Mouse (Mus musculus) adrenal gland, postnatal 36 days (tissue): ENCODE data around the gene Lgals1. TPM values are rescaled to one million over a fixed set of nuclear protein-coding genes. Genes with fewer than 3 reads are reported as not detected.

Source experiments
- DNase-seq, 2 experiments: peaks; one replicate each; pipeline ENCODE4 v3.0.0; 2021; ENCODE audit warnings: mixed read lengths in 1 of 2
- total RNA-seq, 2 experiments: library from RNA; stranded (reverse); gene quantifications; 2 replicates each; pipeline ENCODE4 v1.2.3; 2021

The Lgals1 gene
- total RNA-seq, 2 experiments from 2014 or later, result 303 to 486 TPM

GRCm38 (mm10) chr15:78908982-78909381, 17.5 kb upstream of the Lgals1 start:
- no peak for DNase-seq

DNA sequence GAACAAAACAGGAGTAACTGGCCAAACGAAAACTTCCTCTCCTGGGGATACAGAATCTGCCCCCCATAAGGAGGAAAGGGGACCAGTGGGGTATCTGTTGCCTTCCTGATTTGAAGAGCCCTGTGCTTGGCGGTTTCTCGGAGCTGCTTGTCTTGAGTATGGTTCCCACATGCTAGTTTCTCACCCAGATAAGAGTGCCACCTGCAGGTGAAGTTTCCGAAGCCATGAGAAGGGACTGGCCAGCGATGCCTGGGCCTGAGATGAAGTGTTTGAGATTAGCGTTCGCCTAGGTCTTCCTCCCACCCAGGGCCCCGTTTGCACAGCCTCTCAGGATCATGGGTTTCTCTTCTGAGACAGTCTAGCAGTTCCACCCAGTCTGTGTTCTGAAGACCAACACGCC, 14.5 kb upstream of the Lgals1 start:
- peak in 1 of 2 experiments; percentile 24 for DNase-seq

DNA sequence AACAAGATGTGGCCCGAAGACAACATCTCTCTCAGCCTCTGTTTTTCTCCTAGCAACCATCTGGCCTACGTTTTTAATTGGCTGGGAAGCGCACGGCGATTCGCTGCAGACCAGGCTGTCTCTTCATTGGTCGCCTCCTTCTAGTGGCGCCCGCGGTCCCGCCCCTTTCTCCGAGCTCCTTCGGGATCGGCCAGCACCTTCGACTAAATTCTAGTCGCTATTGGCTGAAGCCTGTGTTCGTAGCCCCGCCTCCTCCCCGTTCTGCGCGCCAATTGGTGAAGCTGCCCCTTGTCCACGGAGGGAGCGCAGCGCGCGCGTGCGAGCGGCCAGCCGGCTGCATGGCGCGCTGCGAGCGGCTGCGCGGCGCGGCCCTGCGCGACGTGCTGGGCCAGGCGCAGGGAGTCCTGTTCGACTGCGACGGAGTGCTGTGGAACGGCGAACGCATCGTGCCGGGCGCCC, 12.9 kb upstream of the Lgals1 start, which contains the start of gene Pdxp:
TSS of gene Pdxp (plus strand) at position 288 of the 459 bp plus-strand sequence.
- peak; percentile 93 to 96 for DNase-seq

DNA sequence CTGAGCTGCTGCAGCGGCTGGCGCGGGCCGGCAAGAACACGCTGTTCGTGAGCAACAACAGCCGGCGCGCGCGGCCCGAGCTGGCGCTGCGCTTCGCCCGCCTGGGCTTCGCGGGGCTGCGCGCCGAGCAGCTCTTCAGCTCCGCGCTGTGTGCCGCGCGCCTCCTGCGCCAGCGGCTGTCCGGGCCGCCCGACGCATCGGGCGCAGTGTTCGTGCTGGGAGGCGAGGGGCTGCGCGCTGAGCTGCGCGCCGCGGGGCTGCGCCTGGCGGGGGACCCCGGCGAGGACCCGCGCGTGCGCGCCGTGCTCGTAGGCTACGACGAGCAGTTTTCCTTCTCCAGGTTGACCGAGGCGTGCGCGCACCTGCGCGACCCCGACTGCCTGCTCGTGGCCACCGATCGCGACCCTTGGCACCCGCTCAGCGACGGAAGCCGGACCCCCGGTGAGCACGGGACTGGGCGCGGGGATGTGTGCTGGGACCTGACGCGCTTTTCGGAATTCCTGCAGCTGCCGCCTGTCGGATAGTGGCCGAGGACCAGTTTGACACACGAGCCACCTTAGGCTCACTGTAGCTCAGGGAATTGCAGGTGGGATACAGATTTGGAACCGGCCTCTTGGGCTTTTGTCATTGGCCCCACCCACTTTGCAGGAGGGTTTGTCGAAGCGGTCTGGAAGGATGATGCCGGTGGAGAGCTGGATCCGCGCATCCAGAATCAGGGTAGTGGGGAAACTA, 12.3 kb upstream of the Lgals1 start:
- peak in 1 of 2 experiments; percentile 15 for DNase-seq

GRCm38 (mm10) chr15:78914823-78915659, 11.5 kb upstream of the Lgals1 start:
- no peak for DNase-seq

DNA sequence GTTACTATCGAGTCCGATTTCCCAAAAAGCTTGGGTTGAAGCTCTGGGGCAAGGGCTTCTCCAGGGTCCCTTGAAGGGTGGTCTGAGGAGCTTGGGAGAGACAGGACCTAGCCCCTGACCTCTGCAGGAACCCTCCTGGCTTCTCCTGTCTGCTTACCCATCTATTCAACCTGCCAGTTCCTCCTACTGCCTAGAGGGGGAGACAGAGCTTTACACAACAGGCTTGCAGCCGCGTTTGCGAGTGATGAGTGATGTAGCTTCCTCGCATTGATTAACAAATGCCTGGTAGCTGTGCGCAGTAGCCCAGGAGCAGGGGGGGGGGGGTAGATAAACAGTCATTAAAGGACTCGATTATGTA, 10.9 kb upstream of the Lgals1 start:
- peak; percentile 69 to 81 for DNase-seq

DNA sequence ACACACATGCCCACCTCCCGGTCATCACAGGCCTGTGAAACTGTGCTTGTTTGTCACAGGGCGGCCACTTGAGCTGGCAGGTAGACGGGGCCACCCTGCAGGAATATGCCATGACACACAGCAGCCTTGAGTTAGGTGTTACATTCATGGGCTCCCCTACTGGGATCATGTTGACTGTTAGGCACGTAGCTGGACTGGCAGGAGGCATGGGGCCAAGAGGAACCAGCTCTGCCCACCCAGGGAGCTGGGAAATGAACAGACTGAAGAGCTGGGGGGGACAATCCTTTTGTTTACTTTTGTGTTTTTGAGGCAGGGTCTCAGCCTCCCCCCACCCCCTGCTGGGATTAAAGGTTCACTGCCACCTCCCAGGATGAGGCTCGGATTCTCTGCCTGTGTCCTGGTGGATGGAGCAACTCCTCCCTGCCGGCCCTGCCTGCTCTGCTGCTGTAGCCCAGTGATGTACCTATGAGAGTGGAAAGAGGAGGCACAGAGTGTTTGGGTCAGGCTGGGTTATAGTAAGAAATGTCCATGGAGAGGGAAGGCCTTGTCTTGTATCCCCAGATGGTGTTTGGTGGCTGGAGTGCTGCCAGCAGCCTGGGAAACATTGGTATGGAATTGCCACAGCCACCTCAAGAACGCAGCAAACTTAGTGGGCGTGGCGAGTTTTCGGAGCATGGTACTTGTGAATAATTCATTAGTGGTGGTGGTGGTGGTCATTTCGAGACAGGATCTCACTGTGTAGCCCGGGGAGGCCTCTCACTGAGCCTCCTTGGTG, 10.3 kb upstream of the Lgals1 start:
- no peak for DNase-seq

DNA sequence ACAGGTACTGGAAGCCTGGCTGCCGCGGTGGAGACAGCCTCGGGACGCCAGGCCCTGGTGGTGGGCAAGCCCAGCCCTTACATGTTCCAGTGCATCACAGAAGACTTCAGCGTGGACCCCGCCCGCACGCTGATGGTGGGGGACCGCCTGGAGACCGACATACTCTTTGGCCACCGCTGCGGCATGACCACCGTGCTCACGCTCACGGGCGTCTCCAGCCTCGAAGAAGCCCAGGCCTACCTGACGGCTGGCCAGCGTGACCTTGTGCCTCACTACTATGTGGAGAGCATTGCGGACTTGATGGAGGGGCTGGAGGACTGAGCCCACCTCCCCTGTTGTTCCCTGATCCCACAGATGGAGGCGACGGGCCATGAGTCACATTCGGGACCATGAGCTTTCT, 8.4 kb upstream of the Lgals1 start:
- no peak for DNase-seq

- no peak for DNase-seq
These were observed 6.6 kb upstream of the Lgals1 start for GRCm38 (mm10) chr15:78919914-78920313.

DNA sequence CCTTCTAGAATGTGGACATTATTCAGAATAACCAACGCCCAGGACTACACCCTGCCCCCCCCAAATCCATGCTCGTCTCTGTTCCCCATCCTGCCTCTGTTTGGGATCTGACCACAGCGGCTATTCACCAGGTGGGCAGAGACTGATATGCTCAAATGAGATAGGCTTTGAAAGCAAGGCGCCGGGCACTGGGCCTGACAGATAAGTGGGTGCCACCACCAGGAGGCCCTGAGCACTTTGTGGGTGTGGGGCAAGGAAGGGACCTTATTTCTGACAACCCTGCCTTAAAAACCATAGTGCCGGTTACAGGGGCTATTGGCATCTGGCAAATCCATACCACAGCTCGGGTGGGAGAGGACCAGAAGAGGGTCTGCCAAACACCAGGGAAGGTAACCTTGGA, 3.8 kb upstream of the Lgals1 start:
- DNase-seq, result no peak

DNA sequence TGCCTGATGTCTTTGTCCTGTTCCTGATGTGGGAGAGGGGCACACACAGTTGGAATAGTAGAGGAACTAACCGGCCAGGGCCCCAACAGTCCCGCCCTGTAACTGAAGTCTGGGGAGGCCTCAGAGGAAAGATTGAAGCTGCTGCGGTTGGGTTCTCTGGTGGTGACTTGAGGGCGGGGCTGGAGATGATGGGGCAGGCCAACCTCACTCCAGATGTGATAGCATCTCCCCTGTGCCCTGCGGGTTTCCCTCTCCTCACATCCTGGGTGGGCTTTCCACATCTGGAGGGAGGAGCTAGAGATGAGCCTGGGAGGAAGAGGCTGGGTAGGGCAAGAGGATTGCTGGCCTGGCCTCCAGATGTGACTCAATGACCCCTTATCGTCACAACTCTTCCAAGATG, 2.9 kb upstream of the Lgals1 start:
- no peak for DNase-seq

- peak; percentile 64 to 80 for DNase-seq
These were observed 1.4 kb upstream of the Lgals1 start for GRCm38 (mm10) chr15:78925129-78925528.

DNA sequence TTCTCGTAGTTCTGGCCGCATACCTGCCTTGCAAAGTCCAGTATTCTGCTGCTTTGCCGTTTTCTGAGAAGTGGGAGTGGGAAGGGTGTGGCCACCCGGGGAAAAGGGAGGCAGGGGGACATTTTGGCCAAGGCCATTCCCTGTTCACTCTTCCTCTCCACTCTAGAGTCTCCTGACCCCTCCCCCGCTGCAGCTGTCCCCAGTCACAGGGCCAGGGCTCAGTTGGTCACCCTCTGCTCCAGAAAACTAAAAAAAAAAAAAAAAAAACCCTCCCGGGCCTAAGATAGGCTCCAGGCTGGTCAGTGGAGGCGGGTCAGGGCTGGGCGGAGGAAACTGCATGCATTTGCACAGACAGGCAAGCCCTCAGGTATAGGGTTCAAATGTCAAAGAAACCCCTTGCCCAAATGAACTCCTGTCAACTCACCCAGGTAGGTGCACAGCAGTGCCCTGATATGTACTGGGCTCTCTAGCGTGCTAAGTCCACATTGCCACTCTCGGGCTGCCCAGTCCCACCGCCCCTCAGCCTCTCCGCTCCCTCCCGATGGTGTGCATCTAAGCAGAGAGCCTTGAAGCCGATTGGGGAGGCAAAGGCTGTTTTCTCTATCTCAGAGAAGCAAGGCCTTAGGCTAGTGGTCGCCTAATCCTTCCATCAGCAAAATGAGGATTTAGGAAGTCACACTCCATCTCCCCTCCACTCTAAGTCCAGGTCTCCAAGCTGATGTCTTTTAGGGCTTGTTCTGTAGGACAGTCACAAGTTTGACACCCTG, 679 bp downstream of the Lgals1 start:
- peak; percentile 53 to 72 for DNase-seq

DNA sequence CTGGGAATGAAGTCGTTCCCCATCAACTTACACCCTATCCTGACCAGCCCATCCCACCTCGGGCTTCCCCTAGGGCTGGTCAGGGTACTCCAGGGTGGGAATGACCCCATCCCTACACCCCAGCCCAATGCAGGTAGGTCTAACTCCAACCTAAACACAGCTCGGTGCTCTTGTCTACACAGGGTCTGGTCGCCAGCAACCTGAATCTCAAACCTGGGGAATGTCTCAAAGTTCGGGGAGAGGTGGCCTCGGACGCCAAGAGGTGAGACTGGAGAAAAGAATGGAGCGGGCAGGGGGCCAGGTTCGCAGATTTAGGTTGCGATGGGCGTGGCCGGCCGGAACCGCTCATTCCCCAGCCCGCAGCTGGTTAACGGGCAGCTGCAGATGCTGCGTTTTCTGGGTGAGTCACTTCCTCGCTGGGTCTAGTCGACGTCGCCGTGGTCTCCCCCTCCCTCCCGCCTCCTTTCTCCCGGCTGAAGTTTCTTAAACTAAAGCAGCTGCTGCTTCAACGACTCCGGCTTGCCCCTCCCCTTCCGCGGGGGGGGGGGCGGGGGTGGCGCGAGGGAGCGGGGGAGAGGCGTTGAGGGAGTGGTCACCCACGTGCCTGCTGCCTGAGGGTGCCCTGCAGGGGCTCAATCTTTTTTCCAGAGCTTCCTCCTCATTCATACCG, 1.4 kb downstream of the Lgals1 start:
- DNase-seq, result peak; percentile 76 to 89

DNA sequence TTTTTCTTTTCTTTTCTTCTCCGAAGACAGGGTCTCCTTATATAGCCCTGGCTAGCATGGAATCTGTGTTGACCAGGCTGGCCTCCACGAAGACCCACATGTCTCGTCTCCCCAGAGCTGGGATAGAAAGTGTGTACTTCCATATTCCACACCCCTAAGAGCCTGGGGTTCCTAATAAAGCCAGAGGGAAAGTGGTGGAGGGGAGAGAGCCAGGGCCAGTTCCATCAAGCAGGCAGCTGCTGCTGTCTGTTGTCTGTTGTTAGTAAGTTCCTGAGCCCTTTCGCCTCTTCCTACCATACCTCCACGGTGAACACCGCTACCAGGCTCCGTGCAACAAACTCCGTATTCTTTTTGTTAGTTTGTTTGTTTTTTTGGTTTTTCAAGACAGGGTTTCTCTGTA, 2.0 kb downstream of the Lgals1 start:
- no peak for DNase-seq

GRCm38 (mm10) chr15:78930192-78930706, 3.7 kb downstream of the Lgals1 start:
- DNase-seq, result no peak

GRCm38 (mm10) chr15:78930801-78931426, 4.4 kb downstream of the Lgals1 start:
- DNase-seq, result no peak

DNA sequence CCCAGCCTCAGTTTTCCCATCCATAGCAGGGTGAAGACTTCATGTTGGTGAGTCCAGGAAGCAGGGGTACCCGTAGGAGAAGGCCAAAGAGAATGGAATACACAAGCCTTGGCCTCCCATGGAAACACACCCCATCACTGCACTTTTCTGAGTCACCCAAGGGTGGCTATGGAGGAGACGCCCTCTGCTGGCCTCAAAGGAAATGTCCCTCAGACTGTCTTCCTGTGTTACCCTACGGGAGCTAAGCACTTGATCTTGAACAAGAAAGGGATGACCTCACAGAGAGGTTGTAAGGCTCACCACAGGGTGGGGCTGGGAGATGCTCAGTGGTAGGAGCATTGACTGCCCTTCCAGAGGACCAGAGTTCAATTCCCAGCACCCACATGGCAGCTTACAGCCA, 5.1 kb downstream of the Lgals1 start:
- peak; percentile 70 to 78 for DNase-seq

- peak; percentile 81 to 86 for DNase-seq
These were observed 8.3 kb downstream of the Lgals1 start, which contains the start of gene Nol12 for GRCm38 (mm10) chr15:78934784-78935320. Nol12 (plus strand) TSS chr15:78934933.

GRCm38 (mm10) chr15:78936403-78936802, 9.9 kb downstream of the Lgals1 start:
- no peak for DNase-seq
